Mouse (Mus musculus): ENCODE results near the gene Pkdrej.

DNA sequence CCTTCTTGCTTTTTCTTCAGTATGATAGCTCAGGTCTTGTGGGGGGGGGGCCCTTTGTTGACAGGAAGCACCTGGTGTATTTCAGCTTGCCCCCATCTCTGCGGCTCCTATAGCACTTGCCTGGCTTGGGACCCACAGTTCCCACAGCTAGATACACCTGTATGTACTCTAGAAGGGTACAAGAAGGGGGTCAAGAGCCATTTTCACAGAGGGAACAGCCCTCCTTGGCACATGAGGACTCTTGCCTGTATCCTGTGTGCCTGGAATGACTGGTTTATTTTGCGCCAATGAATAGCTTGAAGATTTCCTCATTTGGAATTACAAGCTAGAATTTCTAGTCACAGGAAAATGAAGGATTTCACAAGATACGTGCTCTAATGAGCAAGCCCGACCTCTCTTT, 30.1 kb downstream of the Pkdrej start:
- TF ChIP-seq CTCF (IDR thresholded peaks at IDR 0.05; ENCODE audit: low read depth): no peak
- TF ChIP-seq EP300 (IDR thresholded peaks at IDR 0.05; ENCODE audit: low read depth): no peak

Data from heart, postnatal 0 days (tissue).